ENCODE assay signal across 18 mouse cellular contexts in the genomic region with DNA sequence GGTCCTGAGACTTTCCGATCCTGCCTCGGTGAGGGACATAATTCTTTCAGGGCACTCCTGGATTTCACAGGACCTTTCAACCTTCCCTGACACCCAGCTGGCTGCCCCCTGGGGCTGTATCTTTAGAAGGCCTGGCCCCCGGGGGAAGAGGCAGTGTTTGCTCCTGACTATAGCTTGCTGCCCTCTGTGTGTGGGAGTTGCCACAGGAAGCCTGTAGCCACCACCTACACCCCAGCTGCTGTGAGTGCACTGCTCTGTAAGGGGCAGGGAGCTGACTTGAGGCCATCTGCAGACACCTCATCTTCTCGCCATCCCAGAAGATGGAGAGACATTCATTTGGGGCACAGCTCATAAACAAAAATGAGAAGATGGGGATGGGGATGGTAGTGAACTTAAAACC. TPM values are rescaled to one million over a fixed set of nuclear protein-coding genes. Genes with fewer than 3 reads are reported as not detected.
DNase-seq lines count a peak whose midpoint lies in the region; ATAC-seq lines count a peak whose summit lies in the region.
"Had no signal": no experiment of that assay in that cellular context is flagged by ENCODE, and none has a peak within 500 bp of the region (broad histone marks: within the 10 kb centered on the region; RNA-seq: fewer than 3 reads in every experiment).

No protein-coding gene starts in this region.

- no peaks in the 10 kb centered on the region for H3K27me3 ChIP-seq in heart, embryonic 13.5 days (replicated peaks)
- H3K27me3 ChIP-seq in megakaryocyte, embryonic 14.5 days (replicated peaks) = no peaks in the 10 kb centered on the region
- H3K27me3 ChIP-seq: hindbrain, embryonic 15.5 days; stomach, embryonic 15.5 days had no signal

- DNase-seq in heart, postnatal 10 days = no peak
- peak; percentile 32 for DNase-seq in T-cell, adult 2 months (ENCODE audit: low spot score)
- DNase-seq in thymus, postnatal 14 days = peak; percentile 78
- no peak for DNase-seq in c-Kit-positive CD71-positive TER-119-positive erythroid progenitor cells, embryonic 14.5 days (ENCODE audit: low spot score)
- DNase-seq: adrenal gland, adult 8-10 months; B cell, adult 2 months; cerebellum, adult 8-10 months; forebrain, postnatal 0 days; kidney, adult 2 months; retina, postnatal 1 day had no signal

- no peak for ATAC-seq in heart, embryonic 13.5 days (ENCODE audit: extremely low read depth, insufficient number of reproducible peaks, low FRiP score, low TSS enrichment)
- ATAC-seq in megakaryocyte, adult 5-6 weeks (ENCODE audit: poor library complexity, severe bottlenecking) = no peak
- ATAC-seq in frontal cortex, adult (ENCODE audit: low TSS enrichment) = no peak
- ATAC-seq: forebrain, postnatal 0 days had no signal

- 0 out of 2 replicates have a peak overlapping the region, but pooled peaks have one; percentile 28 for H3K9ac ChIP-seq in heart, embryonic 13.5 days
- H3K9ac ChIP-seq: forebrain, postnatal 0 days; hindbrain, embryonic 15.5 days; stomach, embryonic 15.5 days had no signal

- intact Hi-C loops in heart, postnatal 10 days (cut with DNase I) = no loop called here

- H3K4me2 ChIP-seq in heart, embryonic 13.5 days = no peak overlapping the region
- H3K4me2 ChIP-seq: heart, embryonic 11.5 days; hindbrain, embryonic 15.5 days; liver, embryonic 11.5 days; stomach, embryonic 15.5 days had no signal

- H3K27ac ChIP-seq in heart, embryonic 13.5 days (replicated peaks) = no peak overlapping the region
- H3K27ac ChIP-seq: hindbrain, embryonic 15.5 days; stomach, embryonic 15.5 days had no signal

- no peak overlapping the region for H3K4me3 ChIP-seq in heart, embryonic 13.5 days
- H3K4me3 ChIP-seq in megakaryocyte, embryonic 14.5 days (replicated peaks) = peak overlapping the region; percentile 42
- H3K4me3 ChIP-seq: hindbrain, embryonic 15.5 days; stomach, embryonic 15.5 days had no signal

- H3K4me1 ChIP-seq in heart, embryonic 13.5 days = peaks cover 55% of the 10 kb centered on the region
- H3K4me1 ChIP-seq in megakaryocyte, embryonic 14.5 days = peaks cover 78% of the 10 kb centered on the region

- 49% methylated on average over 4 of the region's 4 CpGs for WGBS in heart, embryonic 13.5 days

- no peaks in the 10 kb centered on the region for H3K9me3 ChIP-seq in heart, embryonic 13.5 days
- H3K9me3 ChIP-seq in megakaryocyte, embryonic 14.5 days = no peaks in the 10 kb centered on the region
- H3K9me3 ChIP-seq: hindbrain, embryonic 15.5 days; stomach, embryonic 15.5 days had no signal

- H3K36me3 ChIP-seq in heart, embryonic 13.5 days = peaks cover 29% of the 10 kb centered on the region
- peaks cover 89% of the 10 kb centered on the region for H3K36me3 ChIP-seq in megakaryocyte, embryonic 14.5 days (replicated peaks; ENCODE audit: low read length)
- H3K36me3 ChIP-seq: stomach, embryonic 15.5 days had no signal

RNA-seq across cellular contexts. Expression of a gene that starts 9.6 kb away (rescaled TPM):
- 34.4 and 41.8 TPM in 2 replicates for polyA plus RNA-seq in heart, embryonic 13.5 days (2015; fragmentation: Nextera tagmentation; extraction: Ambion mirVana)
- 10 to 100 TPM; 40.2 to 42.6 TPM for total RNA-seq in heart, postnatal 10 days (2021)
- polyA plus RNA-seq in megakaryocyte, embryonic 14.5 days (2012; ENCODE audit: insufficient read depth, low replicate concordance) = 138 and 188 TPM in 2 replicates
- 27.5 and 37.3 TPM in 2 replicates for total RNA-seq in megakaryocyte, adult 5-6 weeks (2015)
- 27.6 and 43.3 TPM in 2 replicates for total RNA-seq in megakaryocyte, adult 5-6 weeks (2017)

Comparison
In these comparisons a context has a peak if more than half of its experiments do, and no peak if none do; other contexts are left out.
1. DNase-seq: peak in T-cell, adult 2 months (single experiment) and thymus, postnatal 14 days (single experiment); none in heart, postnatal 10 days (0 of 2) and c-Kit-positive CD71-positive TER-119-positive erythroid progenitor cells, embryonic 14.5 days (single experiment).